Mouse (Mus musculus) embryonic fibroblast, embryonic 13.5 days (primary cell): Measurements from ENCODE around the gene Nectin3.

ENCODE experiments used
- CTCF ChIP-seq: IDR thresholded peaks from 2 replicates; pipeline ENCODE4 v1.5.1; 2011; ENCODE audit warnings: mild to moderate bottlenecking, control low read depth, low read length, moderate library complexity, borderline replicate concordance; ENCODE audit not compliant: insufficient read depth
- POLR2A ChIP-seq: IDR thresholded peaks from 2 replicates; pipeline ENCODE4 v1.6.1; 2011; ENCODE audit warnings: low read depth, mild to moderate bottlenecking, control low read depth, low read length, moderate library complexity

DNA sequence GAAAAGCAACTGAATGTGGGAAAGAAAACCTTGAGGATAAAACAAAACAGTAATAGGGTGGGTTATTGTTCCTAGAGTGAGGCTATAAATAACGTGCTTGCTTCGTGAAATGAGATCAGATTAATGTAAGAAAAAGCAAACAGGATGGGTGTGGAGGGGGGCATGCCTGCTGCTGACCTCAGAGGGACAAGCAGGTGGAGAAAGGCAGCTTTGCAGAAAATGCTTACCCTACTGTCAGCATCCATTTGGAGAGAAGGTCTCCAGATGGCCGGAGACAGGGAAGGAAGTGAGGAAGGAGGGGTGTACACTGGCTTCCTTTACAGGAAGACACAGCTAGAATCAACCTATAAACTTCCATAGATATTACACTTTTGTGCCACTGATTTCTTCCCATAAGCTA, 121.8 kb downstream of the Nectin3 start:
- TF ChIP-seq CTCF (no peak), POLR2A (no peak)
